Mouse (Mus musculus): ENCODE data around the gene Smarcal1. TPM values are rescaled to one million over a fixed set of nuclear protein-coding genes. Genes with fewer than 3 reads are reported as not detected.

Gene Smarcal1
- polyA plus RNA-seq, 1 experiment, result 44.8 TPM

- Histone ChIP-seq H3K36me3 (ENCODE audit: control insufficient read depth, insufficient read depth, low read length, poor library complexity, severe bottlenecking) (no peaks in the 10 kb centered on the region), H3K9ac (ENCODE audit: low read depth, poor library complexity, severe bottlenecking) (no peak overlapping the region), H3K9me3 (replicated peaks; ENCODE audit: control insufficient read depth, insufficient read depth, low read length, poor library complexity, severe bottlenecking) (no peaks in the 10 kb centered on the region), H3K27me3 (ENCODE audit: control insufficient read depth, insufficient read depth, low read length, poor library complexity, severe bottlenecking) (no peaks in the 10 kb centered on the region), H3K4me1 (ENCODE audit: control insufficient read depth, insufficient read depth, low read length) (peaks cover 3% of the 10 kb centered on the region), H3K27ac (ENCODE audit: insufficient read depth, low read length) (no peak overlapping the region), H3K4me3 (ENCODE audit: low read depth, low read length) (no peak overlapping the region)
- TF ChIP-seq EP300 (IDR thresholded peaks at IDR 0.05; ENCODE audit: insufficient read depth, low read depth, low read length) (no peak), POLR2A (IDR thresholded peaks at IDR 0.05; ENCODE audit: insufficient read depth, low read length) (no peak), CTCF (IDR thresholded peaks at IDR 0.05; ENCODE audit: low read depth, low read length) (no peak)
Observed at GRCm38 (mm10) chr1:72574047-72574446, 9.0 kb upstream of the Smarcal1 start.

GRCm38 (mm10) chr1:72574608-72575007 lies 8.4 kb upstream of the Smarcal1 start:
- H3K27me3 ChIP-seq (ENCODE audit: control insufficient read depth, insufficient read depth, low read length, poor library complexity, severe bottlenecking), result no peaks in the 10 kb centered on the region
- no peak overlapping the region for H3K4me3 ChIP-seq (ENCODE audit: low read depth, low read length)
- H3K9ac ChIP-seq (ENCODE audit: low read depth, poor library complexity, severe bottlenecking), result no peak overlapping the region
- TF ChIP-seq POLR2A (IDR thresholded peaks at IDR 0.05; ENCODE audit: insufficient read depth, low read length) (no peak), EP300 (IDR thresholded peaks at IDR 0.05; ENCODE audit: insufficient read depth, low read depth, low read length) (no peak), CTCF (IDR thresholded peaks at IDR 0.05; ENCODE audit: low read depth, low read length) (no peak)
- H3K27ac ChIP-seq (ENCODE audit: insufficient read depth, low read length), result no peak overlapping the region
- no peaks in the 10 kb centered on the region for H3K36me3 ChIP-seq (ENCODE audit: control insufficient read depth, insufficient read depth, low read length, poor library complexity, severe bottlenecking)
- peaks cover 3% of the 10 kb centered on the region for H3K4me1 ChIP-seq (ENCODE audit: control insufficient read depth, insufficient read depth, low read length)
- no peaks in the 10 kb centered on the region for H3K9me3 ChIP-seq (replicated peaks; ENCODE audit: control insufficient read depth, insufficient read depth, low read length, poor library complexity, severe bottlenecking)

- no peaks in the 10 kb centered on the region for H3K27me3 ChIP-seq (ENCODE audit: control insufficient read depth, insufficient read depth, low read length, poor library complexity, severe bottlenecking)
- peaks cover 3% of the 10 kb centered on the region for H3K4me1 ChIP-seq (ENCODE audit: control insufficient read depth, insufficient read depth, low read length)
- no peak overlapping the region for H3K4me3 ChIP-seq (ENCODE audit: low read depth, low read length)
- no peak overlapping the region for H3K27ac ChIP-seq (ENCODE audit: insufficient read depth, low read length)
- H3K9me3 ChIP-seq (replicated peaks; ENCODE audit: control insufficient read depth, insufficient read depth, low read length, poor library complexity, severe bottlenecking), result no peaks in the 10 kb centered on the region
- TF ChIP-seq CTCF (IDR thresholded peaks at IDR 0.05; ENCODE audit: low read depth, low read length), result peak; percentile 17
- TF ChIP-seq POLR2A (IDR thresholded peaks at IDR 0.05; ENCODE audit: insufficient read depth, low read length), result no peak
- H3K9ac ChIP-seq (ENCODE audit: low read depth, poor library complexity, severe bottlenecking), result no peak overlapping the region
- no peaks in the 10 kb centered on the region for H3K36me3 ChIP-seq (ENCODE audit: control insufficient read depth, insufficient read depth, low read length, poor library complexity, severe bottlenecking)
Observed at GRCm38 (mm10) chr1:72575121-72575520, 7.9 kb upstream of the Smarcal1 start.

- Histone ChIP-seq H3K9ac (ENCODE audit: low read depth, poor library complexity, severe bottlenecking) (no peak overlapping the region), H3K27ac (ENCODE audit: insufficient read depth, low read length) (no peak overlapping the region), H3K4me3 (ENCODE audit: low read depth, low read length) (no peak overlapping the region), H3K27me3 (ENCODE audit: control insufficient read depth, insufficient read depth, low read length, poor library complexity, severe bottlenecking) (no peaks in the 10 kb centered on the region), H3K9me3 (replicated peaks; ENCODE audit: control insufficient read depth, insufficient read depth, low read length, poor library complexity, severe bottlenecking) (no peaks in the 10 kb centered on the region), H3K4me1 (ENCODE audit: control insufficient read depth, insufficient read depth, low read length) (peaks cover 3% of the 10 kb centered on the region), H3K36me3 (ENCODE audit: control insufficient read depth, insufficient read depth, low read length, poor library complexity, severe bottlenecking) (no peaks in the 10 kb centered on the region)
- TF ChIP-seq POLR2A (IDR thresholded peaks at IDR 0.05; ENCODE audit: insufficient read depth, low read length), result no peak
- TF ChIP-seq EP300 (IDR thresholded peaks at IDR 0.05; ENCODE audit: insufficient read depth, low read depth, low read length), result no peak
- TF ChIP-seq CTCF (IDR thresholded peaks at IDR 0.05; ENCODE audit: low read depth, low read length), result no peak
Observed at GRCm38 (mm10) chr1:72577481-72577922, 5.5 kb upstream of the Smarcal1 start.

- peaks cover 3% of the 10 kb centered on the region for H3K4me1 ChIP-seq (ENCODE audit: control insufficient read depth, insufficient read depth, low read length)
- no peak overlapping the region for H3K4me3 ChIP-seq (ENCODE audit: low read depth, low read length)
- H3K27ac ChIP-seq (ENCODE audit: insufficient read depth, low read length), result no peak overlapping the region
- H3K36me3 ChIP-seq (ENCODE audit: control insufficient read depth, insufficient read depth, low read length, poor library complexity, severe bottlenecking), result no peaks in the 10 kb centered on the region
- H3K27me3 ChIP-seq (ENCODE audit: control insufficient read depth, insufficient read depth, low read length, poor library complexity, severe bottlenecking), result no peaks in the 10 kb centered on the region
- no peak overlapping the region for H3K9ac ChIP-seq (ENCODE audit: low read depth, poor library complexity, severe bottlenecking)
- no peaks in the 10 kb centered on the region for H3K9me3 ChIP-seq (replicated peaks; ENCODE audit: control insufficient read depth, insufficient read depth, low read length, poor library complexity, severe bottlenecking)
- TF ChIP-seq CTCF (IDR thresholded peaks at IDR 0.05; ENCODE audit: low read depth, low read length) (no peak), POLR2A (IDR thresholded peaks at IDR 0.05; ENCODE audit: insufficient read depth, low read length) (no peak), EP300 (IDR thresholded peaks at IDR 0.05; ENCODE audit: insufficient read depth, low read depth, low read length) (no peak)
Observed at GRCm38 (mm10) chr1:72578351-72578750, 4.7 kb upstream of the Smarcal1 start.

- no peak overlapping the region for H3K27ac ChIP-seq (ENCODE audit: insufficient read depth, low read length)
- H3K4me1 ChIP-seq (ENCODE audit: control insufficient read depth, insufficient read depth, low read length), result peaks cover 3% of the 10 kb centered on the region
- H3K9ac ChIP-seq (ENCODE audit: low read depth, poor library complexity, severe bottlenecking), result no peak overlapping the region
- TF ChIP-seq POLR2A (IDR thresholded peaks at IDR 0.05; ENCODE audit: insufficient read depth, low read length) (no peak), EP300 (IDR thresholded peaks at IDR 0.05; ENCODE audit: insufficient read depth, low read depth, low read length) (no peak), CTCF (IDR thresholded peaks at IDR 0.05; ENCODE audit: low read depth, low read length) (no peak)
- H3K9me3 ChIP-seq (replicated peaks; ENCODE audit: control insufficient read depth, insufficient read depth, low read length, poor library complexity, severe bottlenecking), result no peaks in the 10 kb centered on the region
- H3K4me3 ChIP-seq (ENCODE audit: low read depth, low read length), result no peak overlapping the region
- no peaks in the 10 kb centered on the region for H3K36me3 ChIP-seq (ENCODE audit: control insufficient read depth, insufficient read depth, low read length, poor library complexity, severe bottlenecking)
- no peaks in the 10 kb centered on the region for H3K27me3 ChIP-seq (ENCODE audit: control insufficient read depth, insufficient read depth, low read length, poor library complexity, severe bottlenecking)
Observed at GRCm38 (mm10) chr1:72578806-72579205, 4.2 kb upstream of the Smarcal1 start.

Data from ES-Bruce4 (cell line).